Mouse (Mus musculus): ENCODE results near the gene Sema5a.
"Not testable (repeated sequence)": the region's sequence is repeated elsewhere in the genome, so short reads cannot be mapped to it uniquely, and the experiment has no call there.

Sema5a gene

DNA sequence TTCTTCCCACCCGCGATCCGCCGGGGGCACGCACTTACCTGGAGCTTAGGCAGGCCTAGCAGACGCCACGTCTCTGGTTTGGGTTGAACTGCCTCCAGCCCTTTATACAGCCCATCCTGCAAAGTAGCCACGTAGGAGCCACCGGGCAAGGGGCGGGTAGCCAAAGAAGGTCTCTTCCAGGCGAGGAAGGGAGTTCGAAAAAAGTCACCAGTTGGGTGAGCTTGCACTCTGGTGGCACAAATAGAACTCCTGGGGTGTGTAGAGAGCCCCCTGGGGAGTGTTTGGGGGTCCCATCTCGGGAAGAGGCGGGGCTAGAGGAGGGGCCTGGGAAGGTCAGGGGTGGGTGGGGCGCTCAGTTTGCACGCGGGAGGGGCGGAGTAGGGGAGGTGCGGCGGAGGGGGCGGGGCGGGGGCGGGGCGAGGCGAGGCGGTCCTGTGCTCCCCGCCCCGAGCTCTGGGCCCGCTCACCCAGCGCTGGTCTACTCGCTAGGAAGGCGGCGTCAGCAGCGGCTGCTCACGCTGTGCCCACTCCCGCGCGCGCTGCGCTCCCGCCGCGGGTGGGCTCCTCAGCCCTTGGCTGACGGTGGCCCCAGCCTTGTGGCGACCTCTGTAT lies at the start of gene Sema5a:
Sema5a (plus strand) TSS at position 467 of the 612 bp plus-strand sequence.
- DNase-seq (ENCODE audit: low read depth in 2 of 2, low spot score in 2 of 2) = no peak

- DNase-seq (ENCODE audit: low read depth in 2 of 2, low spot score in 2 of 2) = no peak
Measured at GRCm38 (mm10) chr15:32198076-32198475, 46.5 kb upstream of the Sema5a start.

DNA sequence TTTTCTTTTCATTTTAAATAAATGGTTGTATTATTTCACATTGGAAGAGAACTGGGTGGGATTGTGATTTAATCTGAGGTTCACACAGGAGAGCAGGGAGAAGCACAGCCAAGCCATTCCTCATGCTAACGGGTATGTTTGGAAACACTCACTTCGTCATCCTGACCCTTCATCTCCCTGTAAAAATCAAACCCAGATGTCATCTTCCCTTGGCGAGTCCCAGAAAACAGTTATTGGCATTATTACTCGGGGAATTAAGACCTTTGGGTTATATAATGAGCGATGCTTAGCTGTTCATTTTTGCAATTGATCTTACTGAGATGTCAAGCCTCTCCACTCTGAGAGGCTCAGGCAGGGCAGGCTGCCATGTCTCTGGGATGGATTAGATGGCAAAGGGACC lies 46.0 kb upstream of the Sema5a start:
- DNase-seq (ENCODE audit: low read depth in 2 of 2, low spot score in 2 of 2) = no peak

GRCm38 (mm10) chr15:32203242-32203641 lies 41.4 kb upstream of the Sema5a start:
- DNase-seq (ENCODE audit: low read depth in 2 of 2, low spot score in 2 of 2) = no peak

DNA sequence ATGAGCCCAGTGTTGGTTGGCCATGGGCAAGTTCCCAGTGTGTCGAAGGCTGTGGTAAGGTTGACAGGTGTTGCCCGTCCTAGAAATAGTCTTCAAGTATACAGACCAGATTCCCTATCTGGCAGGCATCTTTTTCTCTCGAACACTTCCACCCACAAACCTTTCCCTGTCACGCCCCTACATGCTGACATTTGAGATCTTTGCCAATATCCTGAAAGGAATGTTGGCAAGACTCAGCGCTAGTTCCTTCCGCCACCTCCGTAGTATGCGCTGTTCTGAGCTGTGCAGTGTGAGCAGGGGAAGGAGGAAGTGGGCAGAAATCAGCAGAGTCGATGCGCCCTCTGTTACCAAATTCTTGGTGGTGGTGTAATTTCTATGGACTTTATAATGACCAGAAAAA lies 39.7 kb upstream of the Sema5a start:
- DNase-seq (ENCODE audit: low read depth in 2 of 2, low spot score in 2 of 2) = no peak

DNA sequence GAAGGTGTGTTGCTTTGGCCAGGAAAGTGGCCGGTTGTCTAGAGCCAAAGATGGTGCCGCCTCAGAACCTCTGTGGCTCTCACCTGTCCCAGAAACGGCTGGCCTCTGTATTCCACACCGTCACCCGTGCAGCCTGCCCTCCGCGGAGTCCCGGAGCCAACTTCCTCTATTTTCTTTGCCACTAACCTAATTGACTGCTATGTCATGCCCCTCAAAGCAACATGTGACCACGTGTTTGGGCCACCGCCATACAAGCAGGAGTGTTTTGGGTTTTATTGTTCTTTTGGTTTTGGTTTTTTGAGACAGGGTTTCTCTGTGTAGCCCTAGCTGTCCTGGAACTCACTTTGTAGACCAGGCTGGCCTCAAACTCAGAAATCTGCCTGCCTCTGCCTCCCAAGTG lies 29.9 kb upstream of the Sema5a start:
- DNase-seq (ENCODE audit: low read depth in 2 of 2, low spot score in 2 of 2) = not testable (repeated sequence)

DNA sequence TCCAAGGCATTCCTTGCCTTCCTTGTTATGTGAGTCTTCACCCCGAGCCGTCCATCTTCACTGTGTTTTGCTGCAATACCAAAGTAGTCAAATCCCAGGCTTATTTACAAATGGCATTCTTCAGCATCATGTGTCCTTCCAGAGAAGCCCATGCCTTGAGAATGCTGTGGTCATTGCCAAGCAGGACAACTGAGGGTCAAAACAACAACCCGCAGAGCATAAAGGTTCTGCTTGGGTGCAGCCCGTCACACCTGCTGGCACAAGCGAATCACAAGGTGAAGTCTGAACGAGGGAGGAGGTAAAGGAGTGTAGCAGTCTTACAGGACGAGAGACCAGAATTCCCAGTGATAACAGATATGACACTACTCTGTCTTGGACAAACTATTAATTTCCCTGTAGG lies 21.6 kb upstream of the Sema5a start:
- DNase-seq (ENCODE audit: low read depth in 2 of 2, low spot score in 2 of 2) = no peak

- DNase-seq (ENCODE audit: low read depth in 2 of 2, low spot score in 2 of 2) = no peak
Measured at GRCm38 (mm10) chr15:32225394-32225793, 19.2 kb upstream of the Sema5a start.

GRCm38 (mm10) chr15:32226381-32226780 lies 18.2 kb upstream of the Sema5a start:
- no peak for DNase-seq (ENCODE audit: low read depth in 2 of 2, low spot score in 2 of 2)

GRCm38 (mm10) chr15:32226888-32227395 lies 17.7 kb upstream of the Sema5a start:
- no peak for DNase-seq (ENCODE audit: low read depth in 2 of 2, low spot score in 2 of 2)

DNA sequence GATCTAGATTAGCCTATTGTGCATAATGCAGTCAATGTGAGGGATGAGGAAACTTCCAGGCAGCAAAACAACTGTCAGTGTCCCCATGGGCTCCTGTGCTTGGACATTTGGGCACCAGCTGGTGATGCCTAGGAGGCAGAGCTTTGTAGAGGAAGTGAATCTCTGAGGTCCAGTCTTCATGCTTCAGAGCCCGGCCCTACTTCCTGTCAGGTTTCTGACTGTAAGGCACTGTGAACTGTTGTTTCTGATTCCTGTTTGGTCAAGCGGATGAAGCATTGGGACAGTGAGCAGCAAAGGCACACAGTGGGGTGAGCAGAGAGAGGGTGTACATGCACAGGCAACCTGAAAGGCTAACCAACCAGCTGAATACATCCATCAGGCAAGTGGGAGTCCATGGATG lies 14.5 kb upstream of the Sema5a start:
- no peak for DNase-seq (ENCODE audit: low read depth in 2 of 2, low spot score in 2 of 2)

DNA sequence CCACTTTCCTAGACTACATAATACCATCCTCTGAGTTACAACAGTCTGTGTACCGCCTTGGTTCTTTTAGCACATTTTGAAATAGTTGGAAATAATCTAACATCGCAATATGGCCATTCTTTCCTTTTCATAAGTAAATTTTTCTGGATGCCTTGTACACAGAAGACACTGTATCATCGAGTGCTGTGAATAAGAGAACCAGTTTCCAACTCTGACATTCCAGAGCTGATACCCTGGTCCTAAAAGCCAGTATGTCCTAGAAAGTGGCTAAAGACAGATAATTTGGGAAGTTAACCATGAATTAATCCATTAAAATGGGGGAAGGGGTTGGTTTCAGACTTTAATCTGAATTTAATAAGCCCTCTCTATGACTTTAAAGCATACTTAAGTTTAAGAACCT lies 12.4 kb upstream of the Sema5a start:
- no peak for DNase-seq (ENCODE audit: low read depth in 2 of 2, low spot score in 2 of 2)

DNA sequence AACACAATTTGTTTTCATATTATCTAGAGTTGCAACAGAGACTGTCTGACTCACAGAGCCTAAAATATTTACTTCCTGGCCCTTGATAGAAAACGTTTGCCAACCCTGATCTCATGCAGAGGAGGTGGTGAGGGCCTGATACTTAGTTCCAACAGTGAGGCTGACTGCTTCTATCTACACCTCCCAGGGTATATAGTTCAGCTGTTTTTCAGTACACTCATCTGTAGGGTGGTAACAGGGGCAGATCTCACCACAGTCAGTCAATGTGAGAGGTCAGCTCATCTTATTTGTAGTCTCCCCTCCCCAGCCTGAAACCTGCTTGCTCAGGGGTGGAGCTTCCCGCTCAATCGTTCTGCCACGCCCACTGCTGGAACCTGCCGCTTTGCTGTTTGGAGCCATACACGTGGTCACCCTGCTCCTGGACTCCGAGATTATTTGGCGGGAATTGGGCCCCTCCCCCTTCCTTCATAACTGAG lies 11.9 kb upstream of the Sema5a start:
- DNase-seq (ENCODE audit: low read depth in 2 of 2, low spot score in 2 of 2) = not testable (repeated sequence)

DNA sequence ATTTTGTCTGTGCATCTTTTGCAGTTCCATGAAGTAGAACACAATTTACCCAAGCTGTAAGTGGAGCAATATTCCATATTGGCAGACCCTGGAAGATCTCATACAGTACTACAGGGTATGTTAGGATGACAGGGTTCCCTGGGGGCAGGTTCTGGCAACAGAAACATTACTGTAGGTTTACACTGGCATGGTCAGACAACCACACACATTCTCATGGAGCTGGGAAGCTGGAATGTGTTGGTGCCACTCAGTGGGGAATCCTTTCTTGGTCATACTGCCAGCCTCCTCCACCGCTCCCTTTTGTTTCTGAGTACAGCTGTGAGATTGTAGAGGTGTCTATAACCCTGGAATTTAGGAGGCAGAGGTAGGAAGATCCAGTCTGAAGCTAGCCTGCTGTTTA lies 11.2 kb upstream of the Sema5a start:
- no peak for DNase-seq (ENCODE audit: low read depth in 2 of 2, low spot score in 2 of 2)

DNA sequence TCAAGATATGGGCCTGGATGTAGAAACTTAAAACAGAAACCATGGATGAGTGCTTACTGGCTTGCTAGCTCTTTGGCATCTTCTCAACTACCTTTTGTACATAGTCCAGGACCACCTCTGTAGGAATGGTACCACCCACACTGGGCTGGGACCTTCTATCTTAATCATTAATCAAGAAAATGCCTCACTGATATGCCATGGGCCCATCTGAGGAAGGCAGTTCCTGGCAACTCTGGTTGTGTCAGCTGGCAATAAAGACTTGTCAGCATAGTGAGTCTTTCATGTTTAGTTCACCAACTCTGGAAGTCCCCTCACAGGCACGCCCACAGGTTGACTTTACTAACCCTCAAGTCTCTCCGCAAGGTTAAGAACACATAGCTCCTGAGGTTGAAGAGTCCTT lies 5.5 kb upstream of the Sema5a start:
- no peak for DNase-seq (ENCODE audit: low read depth in 2 of 2, low spot score in 2 of 2)

GRCm38 (mm10) chr15:32240159-32240558 lies 4.5 kb upstream of the Sema5a start:
- DNase-seq (ENCODE audit: low read depth in 2 of 2, low spot score in 2 of 2) = no peak

- DNase-seq (ENCODE audit: low read depth in 2 of 2, low spot score in 2 of 2) = no peak
Measured at GRCm38 (mm10) chr15:32241666-32242065, 2.9 kb upstream of the Sema5a start.

- DNase-seq (ENCODE audit: low read depth in 2 of 2, low spot score in 2 of 2) = no peak
Measured at GRCm38 (mm10) chr15:32243096-32243785, 1.4 kb upstream of the Sema5a start.

GRCm38 (mm10) chr15:32243824-32244223 lies 786 bp upstream of the Sema5a start:
- DNase-seq (ENCODE audit: low read depth in 2 of 2, low spot score in 2 of 2) = no peak

DNA sequence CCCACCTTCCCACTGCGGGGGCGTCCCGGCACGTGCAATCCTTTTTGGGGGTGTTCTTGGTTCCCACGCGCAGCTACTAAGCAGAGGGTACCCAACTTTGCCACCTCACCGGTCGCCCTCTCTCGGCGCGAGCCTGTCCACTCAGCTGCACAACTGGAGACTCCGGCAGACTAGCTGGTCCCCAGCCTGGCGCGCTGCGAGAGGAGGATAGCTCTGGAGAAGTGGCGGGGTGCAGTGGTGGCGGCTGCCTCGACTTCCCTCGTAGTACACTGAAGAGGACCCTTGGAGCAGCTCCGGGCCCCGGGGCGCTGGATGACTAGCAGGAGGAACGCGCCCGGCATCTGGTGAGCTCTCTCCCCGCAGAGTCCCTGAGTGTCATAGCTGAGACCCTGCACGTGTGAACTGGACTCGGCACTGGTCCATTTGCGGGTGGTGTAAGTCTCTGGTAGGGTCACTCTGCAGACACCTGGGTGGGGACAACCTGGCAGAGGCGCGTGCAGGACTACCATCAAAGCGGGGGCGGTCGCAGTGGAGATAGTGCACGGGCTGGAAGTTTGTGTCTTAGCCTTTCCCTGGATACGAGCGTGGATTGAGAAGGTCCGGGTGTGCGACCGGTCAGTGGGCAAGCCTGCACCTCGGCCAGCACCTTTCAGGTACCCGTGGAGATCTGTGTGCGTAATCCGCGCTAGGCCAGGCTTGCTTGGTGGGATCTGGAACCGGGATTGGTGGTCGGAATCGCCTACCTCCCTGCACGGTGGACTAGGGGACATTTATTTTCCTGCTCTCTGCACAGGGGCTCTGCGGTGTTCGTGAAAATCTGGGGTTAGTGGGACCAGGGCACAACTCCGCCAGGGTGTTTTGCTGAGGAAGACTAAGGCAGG lies 586 bp downstream of the Sema5a start:
- no peak for DNase-seq (ENCODE audit: low read depth in 2 of 2, low spot score in 2 of 2)

DNA sequence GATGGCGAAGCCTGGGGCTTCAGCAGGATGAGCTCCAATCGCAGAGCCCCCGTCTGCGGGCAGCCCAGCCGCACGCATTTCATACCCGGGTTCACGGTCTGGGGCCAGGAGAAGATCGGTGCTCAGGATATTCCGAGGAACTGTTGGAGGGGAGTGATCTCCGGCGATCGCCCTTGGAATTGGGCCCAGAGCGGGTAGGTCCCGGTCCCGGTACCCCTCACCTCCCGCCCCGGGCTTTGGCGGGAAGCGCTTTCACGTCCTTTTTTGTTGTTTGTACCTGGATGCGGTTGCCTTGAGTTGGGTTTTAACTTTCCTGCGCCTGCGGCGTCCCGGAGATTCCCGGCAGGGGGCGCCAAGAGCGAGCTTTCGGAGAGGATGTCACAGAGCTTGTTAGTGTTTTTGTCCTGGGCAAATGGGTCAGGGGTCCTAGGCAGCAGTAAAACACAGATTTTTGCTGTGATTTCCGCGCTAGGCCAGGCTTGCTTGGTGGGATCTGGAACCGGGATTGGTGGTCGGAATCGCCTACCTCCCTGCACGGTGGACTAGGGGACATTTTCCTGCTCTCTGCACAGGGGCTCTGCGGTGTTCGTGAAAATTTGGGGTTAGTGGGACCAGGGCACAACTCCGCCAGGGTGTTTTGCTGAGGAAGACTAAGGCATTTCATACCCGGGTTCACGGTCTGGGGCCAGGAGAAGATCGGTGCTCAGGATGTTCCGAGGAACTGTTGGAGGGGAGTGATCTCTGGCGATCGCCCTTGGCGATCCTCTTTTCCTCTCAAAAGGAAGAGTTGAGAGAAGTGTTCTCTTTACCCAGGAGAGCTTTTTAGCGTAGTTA lies 1.4 kb downstream of the Sema5a start:
- DNase-seq (ENCODE audit: low read depth in 2 of 2, low spot score in 2 of 2) = no peak

All from CD8-positive naive resting alpha-beta T cell, adult 2 months (primary cell).